Mouse (Mus musculus): ENCODE results near the gene Nr4a1. TPM values are rescaled to one million over a fixed set of nuclear protein-coding genes. Genes with fewer than 3 reads are reported as not detected.

Nr4a1 gene
- polyA plus RNA-seq, 1 experiment from 2014 or later, result 10.4 TPM

DNA sequence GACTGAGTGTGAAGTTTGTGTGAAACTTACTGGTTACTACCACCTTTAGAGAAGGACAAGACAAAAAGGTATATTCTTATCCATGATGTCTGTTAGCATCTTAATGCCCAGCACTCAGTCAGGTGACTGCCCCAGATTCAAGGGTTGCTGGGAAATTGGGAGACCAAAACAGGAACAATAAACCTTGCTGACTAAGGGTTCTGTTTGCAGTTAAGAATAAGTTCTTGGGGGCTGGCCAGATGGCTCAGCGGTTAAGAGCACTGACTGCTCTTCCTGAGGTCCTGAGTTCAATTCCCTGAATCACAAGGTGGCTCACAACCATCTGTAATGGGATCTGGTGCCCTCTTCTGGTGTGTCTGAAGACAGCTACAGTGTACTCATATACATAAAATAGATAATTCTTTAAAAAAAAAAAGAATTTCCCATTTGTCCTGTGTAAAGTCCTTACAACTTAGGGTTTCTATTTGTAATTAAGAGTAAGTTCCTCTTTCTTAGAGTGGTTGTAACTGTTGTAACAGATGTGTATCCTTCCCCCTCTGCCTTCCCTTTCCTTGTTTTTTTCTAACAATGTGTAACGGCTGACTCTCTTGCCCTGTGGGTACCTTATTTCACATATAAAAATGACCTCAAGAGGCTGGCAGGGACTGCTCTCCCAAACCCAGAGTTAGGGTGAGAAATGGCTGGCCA, 63.9 kb downstream of the Nr4a1 start:
- no peak for ATAC-seq (ENCODE audit: extremely low read depth, insufficient number of reproducible peaks, low FRiP score, low TSS enrichment)
- Histone ChIP-seq H3K4me1 (peaks cover 56% of the 10 kb centered on the region), H3K4me3 (no peak overlapping the region), H3K27me3 (replicated peaks) (no peaks in the 10 kb centered on the region), H3K27ac (replicated peaks) (peak overlapping the region; percentile 60), H3K9ac (peak overlapping the region; percentile 24; the same call in 1 of the 2 replicates), H3K9me3 (no peaks in the 10 kb centered on the region), H3K4me2 (peak overlapping the region; percentile 19; the same call in 1 of the 2 replicates), H3K36me3 (no peaks in the 10 kb centered on the region)
- WGBS, result 71% methylated on average over 2 of the region's 2 CpGs

DNA sequence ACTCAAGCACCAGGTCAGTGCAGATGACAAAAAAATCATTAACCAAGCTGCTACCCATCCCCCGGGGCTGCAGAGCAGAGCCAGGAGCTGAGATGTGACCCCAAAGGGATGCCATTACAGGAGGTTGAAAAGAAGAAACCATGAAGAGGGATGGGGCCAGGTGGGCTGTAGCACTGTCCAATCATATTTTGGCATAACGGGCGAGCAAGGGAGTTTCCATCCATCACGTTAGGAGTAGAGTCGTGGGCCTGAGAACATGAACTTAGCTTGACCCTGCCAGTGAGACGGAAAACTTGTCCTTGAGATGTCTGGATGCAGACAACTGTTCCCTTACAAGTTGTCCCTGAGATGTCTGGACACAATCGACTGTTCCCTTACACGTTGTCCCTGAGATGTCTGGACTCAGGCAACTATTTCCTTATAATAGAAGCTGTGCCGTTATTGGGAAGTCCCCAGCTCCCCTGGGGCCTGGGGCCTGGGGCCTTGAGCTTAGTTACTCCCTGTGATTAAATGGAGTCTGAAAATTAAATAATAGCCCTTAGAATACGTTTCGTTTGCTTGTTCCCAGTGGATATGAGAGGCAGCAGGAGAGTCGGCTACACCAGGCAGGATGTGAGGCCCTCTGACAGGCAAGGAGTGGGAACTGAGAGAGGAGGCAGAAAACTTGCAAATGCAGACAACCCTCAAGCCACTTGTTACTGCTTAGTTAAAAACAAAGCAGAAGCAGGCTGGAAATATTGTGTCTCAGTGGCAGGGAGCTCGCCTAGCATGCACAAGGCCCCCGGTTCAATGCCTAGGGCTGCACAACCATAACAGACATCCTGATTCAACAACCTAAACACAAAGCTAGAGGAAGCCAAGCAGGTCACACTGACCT, 65.1 kb downstream of the Nr4a1 start:
- Histone ChIP-seq H3K9me3 (no peaks in the 10 kb centered on the region), H3K4me2 (no peak overlapping the region), H3K36me3 (no peaks in the 10 kb centered on the region), H3K4me1 (peaks cover 56% of the 10 kb centered on the region), H3K27me3 (replicated peaks) (no peaks in the 10 kb centered on the region), H3K27ac (replicated peaks) (peak overlapping the region; percentile 84), H3K4me3 (no peak overlapping the region), H3K9ac (no peak overlapping the region)
- 47% methylated on average over 14 of the region's 14 CpGs for WGBS
- ATAC-seq (ENCODE audit: extremely low read depth, insufficient number of reproducible peaks, low FRiP score, low TSS enrichment), result no peak

DNA sequence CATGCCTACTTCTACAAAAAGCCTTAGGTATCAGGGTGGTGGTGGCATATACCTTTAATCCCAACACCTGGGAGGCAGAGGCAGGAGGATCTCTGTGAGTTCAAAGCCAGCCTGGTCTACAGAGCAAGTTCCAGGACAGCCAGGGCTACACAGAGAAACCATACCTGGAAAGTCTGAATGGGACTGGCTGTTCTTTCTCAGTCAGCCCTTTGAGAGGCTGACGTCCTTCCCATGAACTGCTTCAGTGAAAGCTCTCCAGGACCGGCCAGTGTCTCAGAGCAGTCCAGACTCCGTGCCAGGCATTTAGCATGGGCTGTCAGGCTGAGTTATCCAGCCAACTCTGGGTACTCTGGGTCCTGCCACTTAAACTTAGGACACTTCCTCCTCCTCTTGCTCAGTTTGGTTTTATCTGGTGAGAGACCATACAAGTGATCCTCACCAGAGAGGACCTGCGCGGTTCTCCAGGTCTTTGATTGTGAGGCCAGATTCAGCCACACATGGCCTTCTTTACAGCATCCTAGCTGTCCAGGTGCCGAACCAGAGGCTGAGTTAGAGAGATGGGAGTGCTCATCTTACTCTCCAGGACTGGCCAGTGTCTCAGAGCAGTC, 66.0 kb downstream of the Nr4a1 start:
- Histone ChIP-seq H3K36me3 (no peaks in the 10 kb centered on the region), H3K4me1 (peaks cover 56% of the 10 kb centered on the region), H3K9ac (no peak overlapping the region; the same call in 1 of the 2 replicates), H3K4me3 (no peak overlapping the region), H3K9me3 (no peaks in the 10 kb centered on the region), H3K4me2 (no peak overlapping the region), H3K27ac (replicated peaks) (peak overlapping the region; percentile 84), H3K27me3 (replicated peaks) (no peaks in the 10 kb centered on the region)
- ATAC-seq (ENCODE audit: extremely low read depth, insufficient number of reproducible peaks, low FRiP score, low TSS enrichment), result no peak
- 70% methylated on average over 6 of the region's 6 CpGs for WGBS

DNA sequence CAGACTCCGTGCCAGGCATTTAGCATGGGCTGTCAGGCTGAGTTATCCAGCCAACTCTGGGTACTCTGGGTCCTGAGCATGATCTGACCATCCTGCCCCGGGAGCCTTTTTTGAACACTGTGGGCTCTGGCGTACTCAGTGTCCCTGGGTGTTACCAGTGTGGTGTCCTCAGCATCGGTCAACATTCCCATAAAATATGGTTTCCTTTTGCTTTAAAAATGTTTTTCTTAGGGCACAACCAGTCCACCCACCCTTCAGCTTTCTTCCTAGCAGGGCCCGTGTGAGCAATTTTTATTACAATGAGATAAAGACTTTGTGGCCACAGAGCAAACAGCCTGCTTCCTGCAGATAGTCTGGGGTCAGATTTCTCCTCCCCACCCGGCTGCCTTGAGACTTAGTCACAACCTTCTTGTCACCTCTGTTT, 66.6 kb downstream of the Nr4a1 start:
- peak; percentile 44; the same call in 1 of the 2 replicates for ATAC-seq (ENCODE audit: extremely low read depth, insufficient number of reproducible peaks, low FRiP score, low TSS enrichment)
- Histone ChIP-seq H3K4me2 (no peak overlapping the region), H3K36me3 (no peaks in the 10 kb centered on the region), H3K27me3 (replicated peaks) (no peaks in the 10 kb centered on the region), H3K4me3 (no peak overlapping the region), H3K4me1 (peaks cover 56% of the 10 kb centered on the region), H3K9me3 (no peaks in the 10 kb centered on the region), H3K27ac (replicated peaks) (peak overlapping the region; percentile 84), H3K9ac (no peak overlapping the region; the same call in 1 of the 2 replicates)
- 33% methylated on average over 6 of the region's 6 CpGs for WGBS

DNA sequence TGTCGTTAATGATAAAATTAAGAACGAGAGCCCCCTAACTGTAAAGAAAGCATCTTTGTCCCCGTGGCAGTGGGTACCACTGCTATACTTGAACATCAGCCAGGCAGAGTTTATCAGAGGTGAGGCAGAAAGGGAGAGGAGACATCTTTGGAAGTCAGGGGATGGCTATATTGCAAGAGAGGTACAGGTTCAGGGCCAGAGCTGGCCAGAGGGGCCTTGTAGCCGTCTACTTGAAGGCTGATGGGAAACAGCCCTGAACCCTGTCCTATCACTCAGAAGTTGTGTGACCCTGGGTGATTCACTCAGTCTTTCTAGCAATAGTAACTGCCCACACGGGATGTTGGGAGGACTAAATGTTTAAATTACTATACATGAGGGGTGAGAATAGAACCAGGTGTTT, 67.1 kb downstream of the Nr4a1 start:
- Histone ChIP-seq H3K9ac (no peak overlapping the region), H3K27ac (replicated peaks) (peak overlapping the region; percentile 84), H3K4me2 (no peak overlapping the region), H3K9me3 (no peaks in the 10 kb centered on the region), H3K27me3 (replicated peaks) (no peaks in the 10 kb centered on the region), H3K36me3 (no peaks in the 10 kb centered on the region), H3K4me1 (peaks cover 53% of the 10 kb centered on the region), H3K4me3 (no peak overlapping the region)
- 28% methylated on average over 5 of the region's 5 CpGs for WGBS
- ATAC-seq (ENCODE audit: extremely low read depth, insufficient number of reproducible peaks, low FRiP score, low TSS enrichment), result no peak

DNA sequence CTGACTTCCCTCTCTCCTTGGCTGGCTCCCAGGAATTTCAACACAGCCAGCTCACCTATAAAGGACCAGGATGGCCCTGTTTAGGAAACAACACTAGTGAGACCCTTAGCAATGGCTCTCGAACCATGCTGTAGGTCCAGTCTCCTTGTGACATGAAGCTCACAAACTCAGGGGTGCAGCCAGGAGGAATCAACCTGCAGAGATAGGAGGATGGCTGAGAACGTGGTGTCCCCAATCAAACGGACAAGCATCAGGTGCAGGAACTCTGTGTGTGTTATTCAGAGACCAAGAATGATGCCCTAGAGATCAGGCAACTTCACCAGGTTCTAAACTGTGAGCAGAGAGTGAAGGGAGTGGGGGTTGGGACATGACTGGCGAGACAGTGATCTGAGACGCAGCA, 68.0 kb downstream of the Nr4a1 start:
- Histone ChIP-seq H3K36me3 (no peaks in the 10 kb centered on the region), H3K9me3 (no peaks in the 10 kb centered on the region), H3K4me2 (no peak overlapping the region), H3K27ac (replicated peaks) (peak overlapping the region; percentile 84), H3K4me1 (peaks cover 48% of the 10 kb centered on the region), H3K9ac (no peak overlapping the region), H3K27me3 (replicated peaks) (no peaks in the 10 kb centered on the region), H3K4me3 (no peak overlapping the region)
- WGBS, result 80% methylated on average over 5 of the region's 5 CpGs
- ATAC-seq (ENCODE audit: extremely low read depth, insufficient number of reproducible peaks, low FRiP score, low TSS enrichment), result no peak

DNA sequence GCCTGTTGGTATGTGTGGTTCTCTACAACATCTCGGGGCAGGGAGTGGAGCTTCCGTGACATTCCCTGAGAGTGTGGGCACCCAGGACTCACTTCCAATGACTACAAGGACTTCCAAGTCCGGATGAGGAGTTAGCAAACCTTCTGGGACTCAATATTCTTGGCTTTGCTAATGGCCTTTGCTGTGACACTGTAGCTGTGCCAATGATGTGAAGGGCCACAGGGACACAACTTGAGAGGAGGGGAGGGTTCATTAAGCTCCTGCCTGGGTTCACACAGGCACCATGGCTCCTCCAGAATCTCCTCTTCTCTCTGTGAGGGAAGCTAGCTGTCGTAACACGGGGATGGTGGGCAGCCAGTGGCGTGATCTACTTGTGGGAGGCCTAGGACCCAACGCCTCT, 68.6 kb downstream of the Nr4a1 start:
- H3K9me3 ChIP-seq, result no peaks in the 10 kb centered on the region
- H3K9ac ChIP-seq, result no peak overlapping the region
- peaks cover 42% of the 10 kb centered on the region for H3K4me1 ChIP-seq
- WGBS, result 85% methylated on average over 7 of the region's 7 CpGs
- no peak for ATAC-seq (ENCODE audit: extremely low read depth, insufficient number of reproducible peaks, low FRiP score, low TSS enrichment)
- H3K4me3 ChIP-seq, result no peak overlapping the region
- no peaks in the 10 kb centered on the region for H3K36me3 ChIP-seq
- no peak overlapping the region for H3K27ac ChIP-seq (replicated peaks)
- no peak overlapping the region for H3K4me2 ChIP-seq
- no peaks in the 10 kb centered on the region for H3K27me3 ChIP-seq (replicated peaks)

DNA sequence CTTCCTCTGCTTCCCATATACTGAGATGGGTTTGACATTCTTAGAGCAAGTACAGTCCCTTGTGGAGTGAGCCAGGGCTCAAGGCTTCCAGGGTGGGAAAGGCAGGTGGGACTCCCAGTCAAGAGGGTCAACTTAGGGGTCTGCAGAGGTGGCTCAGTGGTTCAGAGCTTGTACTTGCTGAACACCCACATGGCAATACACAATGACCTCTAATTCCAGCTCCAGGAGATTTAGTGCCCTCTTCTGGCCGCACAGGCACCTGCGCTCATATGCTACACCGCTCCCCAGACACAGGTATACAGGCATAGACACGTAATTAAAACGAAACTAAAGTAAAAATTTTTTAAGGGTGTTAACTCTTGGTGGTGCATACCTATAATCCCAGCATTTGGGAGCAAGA, 69.4 kb downstream of the Nr4a1 start:
- Histone ChIP-seq H3K27me3 (replicated peaks) (no peaks in the 10 kb centered on the region), H3K4me1 (peaks cover 38% of the 10 kb centered on the region), H3K4me3 (no peak overlapping the region), H3K9ac (no peak overlapping the region), H3K4me2 (no peak overlapping the region), H3K27ac (replicated peaks) (no peak overlapping the region), H3K9me3 (no peaks in the 10 kb centered on the region), H3K36me3 (no peaks in the 10 kb centered on the region)
- 93% methylated on average over 5 of the region's 5 CpGs for WGBS
- ATAC-seq (ENCODE audit: extremely low read depth, insufficient number of reproducible peaks, low FRiP score, low TSS enrichment), result no peak

Other genes starting within 250 kb of the Nr4a1 start
- not detected in 2 replicates for gene Gm47841, start 206.9 kb upstream of the Nr4a1 start, polyA plus RNA-seq (2015; fragmentation: Nextera tagmentation; extraction: Ambion mirVana)
- gene Fignl2, start 175.7 kb upstream of the Nr4a1 start, polyA plus RNA-seq (2015; fragmentation: Nextera tagmentation; extraction: Ambion mirVana), result 0.08 and 0.09 TPM in 2 replicates
- not detected in 2 replicates for gene Ankrd33, start 138.5 kb upstream of the Nr4a1 start, polyA plus RNA-seq (2015; fragmentation: Nextera tagmentation; extraction: Ambion mirVana)
- gene Acvrl1, start 125.7 kb upstream of the Nr4a1 start, polyA plus RNA-seq (2015; fragmentation: Nextera tagmentation; extraction: Ambion mirVana), result 7.0 and 7.4 TPM in 2 replicates
- 5.4 and 6.0 TPM in 2 replicates for gene Acvr1b, start 80.2 kb upstream of the Nr4a1 start, polyA plus RNA-seq (2015; fragmentation: Nextera tagmentation; extraction: Ambion mirVana)
- gene Grasp, start 30.1 kb upstream of the Nr4a1 start, polyA plus RNA-seq (2015; fragmentation: Nextera tagmentation; extraction: Ambion mirVana), result 3.8 and 4.4 TPM in 2 replicates
- gene Atg101, start 30.0 kb downstream of the Nr4a1 start, polyA plus RNA-seq (2015; fragmentation: Nextera tagmentation; extraction: Ambion mirVana), result 50.6 and 56.1 TPM in 2 replicates
- gene 6030408B16Rik, start 38.9 kb downstream of the Nr4a1 start, polyA plus RNA-seq (2015; fragmentation: Nextera tagmentation; extraction: Ambion mirVana), result 2.4 and 3.0 TPM in 2 replicates
- 7.8 and 7.9 TPM in 2 replicates for gene Krt80, start 115.9 kb downstream of the Nr4a1 start, polyA plus RNA-seq (2015; fragmentation: Nextera tagmentation; extraction: Ambion mirVana)
- gene Krt7, start 156.8 kb downstream of the Nr4a1 start, polyA plus RNA-seq (2015; fragmentation: Nextera tagmentation; extraction: Ambion mirVana), result 20.6 and 26.7 TPM in 2 replicates
- gene Krt87, start 184.5 kb downstream of the Nr4a1 start, polyA plus RNA-seq (2015; fragmentation: Nextera tagmentation; extraction: Ambion mirVana), result 0.08 TPM in 1 of 2 replicates, not detected in the other
- not detected in 2 replicates for gene Krt88, start 193.5 kb downstream of the Nr4a1 start, polyA plus RNA-seq (2015; fragmentation: Nextera tagmentation; extraction: Ambion mirVana)
- gene Krt81, start 209.5 kb downstream of the Nr4a1 start, polyA plus RNA-seq (2015; fragmentation: Nextera tagmentation; extraction: Ambion mirVana), result not detected in 2 replicates
- gene Krt86, start 219.2 kb downstream of the Nr4a1 start, polyA plus RNA-seq (2015; fragmentation: Nextera tagmentation; extraction: Ambion mirVana), result not detected in 2 replicates
- gene Krt83, start 237.2 kb downstream of the Nr4a1 start, polyA plus RNA-seq (2015; fragmentation: Nextera tagmentation; extraction: Ambion mirVana), result not detected in 2 replicates

Measured in heart, embryonic 13.5 days (tissue).